Mouse (Mus musculus) small intestine, adult 2 months (tissue): Measurements from ENCODE around the gene Rhobtb3. TPM values are rescaled to one million over a fixed set of nuclear protein-coding genes. Genes with fewer than 3 reads are reported as not detected.
A peak's percentile ranks its signal among the peaks of the same experiment; 100 is the strongest.

Experiments used
- H3K27ac ChIP-seq: fragments of 200-500 bp; 2 replicates; pipeline ENCODE4 v1.5.1; 2012; ENCODE audit warnings: low read depth, low read length, control low read depth, inconsistent platforms; ENCODE audit not compliant: insufficient read depth
- H3K27me3 ChIP-seq: fragments of 200-500 bp; 2 replicates; pipeline ENCODE4 v1.6.1; 2012; ENCODE audit warnings: mild to moderate bottlenecking, moderate library complexity, low read length, inconsistent platforms; ENCODE audit not compliant: control insufficient read depth, insufficient read depth
- H3K36me3 ChIP-seq: fragments of 200-500 bp; 2 replicates; pipeline ENCODE4 v1.6.1; 2012; ENCODE audit warnings: mild to moderate bottlenecking, low read length, control low read depth, inconsistent platforms; ENCODE audit not compliant: control insufficient read depth, insufficient read depth
- H3K4me1 ChIP-seq: fragments of 200-500 bp; 2 replicates; pipeline ENCODE4 v1.6.1; 2012; ENCODE audit warnings: low read length, inconsistent platforms, mixed read lengths; ENCODE audit not compliant: control insufficient read depth, insufficient read depth, insufficient read length
- H3K4me3 ChIP-seq: fragments of 200-500 bp; 2 replicates; pipeline ENCODE4 v1.5.1; 2012; ENCODE audit warnings: low read depth, mild to moderate bottlenecking, control low read depth, inconsistent platforms, low read length, moderate library complexity
- CTCF ChIP-seq: fragments of 200-500 bp; IDR thresholded peaks from 2 replicates; pipeline ENCODE4 v1.5.1; 2012; ENCODE audit warnings: low read depth, mild to moderate bottlenecking, control low read depth, inconsistent platforms, low read length, moderate library complexity, mixed read lengths; ENCODE audit not compliant: insufficient replicate concordance, insufficient read length; ENCODE audit errors: extremely low read depth
- POLR2A ChIP-seq: fragments of 200-500 bp; IDR thresholded peaks from 2 replicates; pipeline ENCODE4 v1.6.1; 2012; ENCODE audit warnings: low read depth, mild to moderate bottlenecking, control low read depth, inconsistent platforms, low read length, moderate library complexity
- WGBS: fragments of 180-500 bp; shearing (Covaris S2); methylation state at CpG from one replicate; pipeline ENCODE4 v1.1.7; 2018; 5-methylcytosine and 5-hydroxymethylcytosine counted together
- polyA plus RNA-seq: library from polyadenylated mRNA; depleted of rRNA; stranded (reverse); fragments of >200 nt; gene quantifications from 2 replicates; pipeline ENCODE4 v1.2.3, GENCODE M21; 2012

Rhobtb3 gene
- polyA plus RNA-seq, 1 experiment: 3.9 TPM

- no peak for TF ChIP-seq CTCF
- TF ChIP-seq POLR2A: no peak
- no peak overlapping the region for H3K4me3 ChIP-seq
- peaks cover 28% of the 10 kb centered on the region for H3K36me3 ChIP-seq
- H3K27ac ChIP-seq: peak overlapping the region; percentile 90
- H3K27me3 ChIP-seq: no peaks in the 10 kb centered on the region
- WGBS: 58% methylated on average over 2 of the region's 2 CpGs
- H3K4me1 ChIP-seq: peaks cover 10% of the 10 kb centered on the region; the same call in 1 of the 2 replicates
Observed at GRCm38 (mm10) chr13:75844833-75845518, 98.7 kb downstream of the Rhobtb3 start.

DNA sequence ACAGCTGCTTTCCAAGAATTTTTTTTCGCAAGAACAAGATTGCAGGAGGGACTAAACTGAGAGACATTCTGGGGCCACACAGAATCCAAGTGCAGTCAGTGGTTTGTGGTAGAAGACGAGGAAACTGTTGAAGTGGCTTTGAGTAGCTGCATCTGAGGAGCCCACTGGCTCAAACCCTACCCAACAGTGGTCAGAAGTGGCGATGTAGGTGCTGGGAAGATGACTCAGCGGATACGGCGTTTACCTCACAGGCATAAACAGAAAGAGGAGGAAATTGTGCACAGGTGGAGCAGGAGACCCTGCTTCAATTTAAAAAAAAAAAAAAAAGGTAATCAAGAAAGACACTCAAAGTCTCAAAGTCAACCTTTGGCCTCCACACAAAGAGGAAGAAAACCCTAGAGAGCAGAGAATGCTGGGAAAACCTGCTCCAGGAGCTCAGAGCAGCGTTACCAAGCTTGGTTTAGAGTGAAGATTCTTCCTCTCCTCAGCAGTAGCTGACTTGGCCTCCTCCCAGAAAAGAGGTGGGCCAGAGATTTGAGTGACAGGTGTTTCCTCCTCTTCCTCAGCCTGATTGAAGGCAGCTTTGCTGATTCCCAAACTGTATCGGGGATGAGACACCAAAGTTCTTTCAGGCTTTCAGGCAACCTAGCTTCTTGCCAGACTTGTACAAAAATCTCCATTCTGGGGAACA lies 99.6 kb downstream of the Rhobtb3 start:
- peak overlapping the region; percentile 90 for H3K27ac ChIP-seq
- peaks cover 25% of the 10 kb centered on the region for H3K36me3 ChIP-seq
- peaks cover 14% of the 10 kb centered on the region; the same call in 1 of the 2 replicates for H3K4me1 ChIP-seq
- no peaks in the 10 kb centered on the region for H3K27me3 ChIP-seq
- no peak for TF ChIP-seq POLR2A
- TF ChIP-seq CTCF: no peak
- H3K4me3 ChIP-seq: peak overlapping the region; percentile 50
- 15% methylated on average over 8 of the region's 8 CpGs for WGBS

- Histone ChIP-seq H3K27me3 (no peaks in the 10 kb centered on the region), H3K36me3 (peaks cover 18% of the 10 kb centered on the region), H3K27ac (peak overlapping the region; percentile 84), H3K4me3 (peak overlapping the region; percentile 40; the same call in 1 of the 2 replicates), H3K4me1 (peaks cover 22% of the 10 kb centered on the region; the same call in 1 of the 2 replicates)
- TF ChIP-seq POLR2A (no peak), CTCF (no peak)
- 33% methylated on average over 5 of the region's 5 CpGs for WGBS
Observed at GRCm38 (mm10) chr13:75843331-75843730, 100.4 kb downstream of the Rhobtb3 start.

DNA sequence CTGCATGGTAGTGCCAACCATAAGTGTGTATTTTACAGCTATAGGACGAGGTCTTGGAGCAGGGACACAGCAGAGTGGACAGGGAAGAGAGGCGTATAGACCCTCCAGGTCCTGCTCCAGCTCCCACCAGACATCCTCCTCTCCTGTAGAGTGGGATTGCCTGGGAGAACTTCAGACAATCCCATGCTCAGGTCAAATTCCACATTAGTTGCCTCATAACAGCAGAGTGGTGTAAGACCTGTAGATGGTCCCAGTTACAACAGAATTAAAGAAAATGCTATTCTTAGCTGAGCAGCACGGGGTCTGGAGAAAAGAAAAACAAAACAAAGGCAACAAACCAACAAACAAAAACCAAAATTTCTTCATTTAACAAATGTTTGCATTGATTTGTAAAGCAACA lies 101.8 kb downstream of the Rhobtb3 start:
- Histone ChIP-seq H3K4me1 (peaks cover 27% of the 10 kb centered on the region; the same call in 1 of the 2 replicates), H3K27ac (peak overlapping the region; percentile 67), H3K27me3 (no peaks in the 10 kb centered on the region), H3K36me3 (peaks cover 6% of the 10 kb centered on the region; the same call in 1 of the 2 replicates), H3K4me3 (peak overlapping the region; percentile 88)
- WGBS: 29% methylated on average over 3 of the region's 3 CpGs
- no peak for TF ChIP-seq POLR2A
- TF ChIP-seq CTCF: no peak

GRCm38 (mm10) chr13:75840752-75841285 lies 102.9 kb downstream of the Rhobtb3 start:
- Histone ChIP-seq H3K27ac (peak overlapping the region; percentile 85), H3K36me3 (0 out of 2 replicates have a peak, but pooled peaks cover 2% of the 10 kb centered on the region), H3K4me1 (peaks cover 35% of the 10 kb centered on the region; the same call in 1 of the 2 replicates), H3K27me3 (no peaks in the 10 kb centered on the region), H3K4me3 (peak overlapping the region; percentile 88)
- WGBS: 12% methylated on average over 6 of the region's 6 CpGs
- TF ChIP-seq CTCF (no peak), POLR2A (no peak)

DNA sequence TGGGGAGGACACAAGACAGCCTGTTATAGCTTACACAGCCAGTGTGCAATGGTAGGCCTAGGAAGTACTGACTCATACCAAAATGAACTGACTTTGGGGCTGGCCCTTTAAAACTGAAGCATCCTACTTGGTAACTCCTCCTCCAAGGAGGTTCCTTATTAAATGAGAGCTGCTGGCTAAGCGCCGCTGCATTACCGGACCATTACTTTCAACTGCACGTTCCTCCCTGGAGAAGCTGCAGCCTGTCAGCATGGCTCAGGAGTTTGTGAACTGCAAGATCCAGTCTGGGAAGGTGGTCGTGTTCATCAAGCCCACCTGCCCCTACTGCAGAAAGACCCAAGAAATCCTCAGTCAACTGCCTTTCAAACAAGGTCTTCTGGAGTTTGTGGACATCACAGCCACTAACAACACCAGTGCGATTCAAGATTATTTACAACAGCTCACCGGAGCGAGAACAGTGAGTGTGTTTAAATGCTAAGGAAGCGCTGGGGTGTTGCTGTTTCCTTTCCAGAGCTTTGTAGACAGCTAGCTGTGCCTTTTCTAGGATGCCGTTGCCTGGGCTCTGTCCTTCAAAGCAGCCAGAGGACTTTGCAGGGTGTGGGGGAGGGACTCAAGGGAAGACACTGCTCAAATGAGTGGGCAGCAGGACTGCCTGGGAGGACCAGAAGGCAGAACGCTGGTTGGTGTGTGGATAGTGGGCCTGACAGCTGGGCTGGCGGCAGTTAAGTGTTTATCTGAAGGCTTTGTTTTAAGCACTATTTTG lies 103.8 kb downstream of the Rhobtb3 start, which contains the start of gene Glrx:
TSS of gene Glrx (plus strand) at position 150 of the 763 bp plus-strand sequence.
- Histone ChIP-seq H3K4me3 (peak within 1 kb of the TSS; percentile 88), H3K27me3 (no peaks in the 10 kb centered on the region), H3K4me1 (peaks cover 33% of the 10 kb centered on the region; the same call in 1 of the 2 replicates), H3K36me3 (0 out of 2 replicates have a peak, but pooled peaks cover 2% of the 10 kb centered on the region), H3K27ac (peak within 1 kb of the TSS; percentile 85)
- WGBS: 1% methylated on average over 12 of the region's 12 CpGs
- peak; percentile 12; the same call in 1 of the 2 replicates for TF ChIP-seq CTCF
- peak; percentile 97 for TF ChIP-seq POLR2A
